Mouse (Mus musculus) lung, embryonic 15.5 days (tissue): Measurements from ENCODE around the gene Trim37. TPM values are rescaled to one million over a fixed set of nuclear protein-coding genes. Genes with fewer than 3 reads are reported as not detected.

Experiments
- ATAC-seq: fragments of 200-750 bp; cut with Nextera tagmentation; 2 replicates; pipeline ENCODE4 v1.8.0; 2017; ENCODE audit warnings: moderate number of reproducible peaks, borderline replicate concordance; ENCODE audit not compliant: low FRiP score, low TSS enrichment; ENCODE audit errors: extremely low read depth
- H3K27ac ChIP-seq: fragments of 300-500 bp; sonication (generic); 2 replicates; pipeline ENCODE4 v1.5.1; 2015; ENCODE audit warnings: moderate library complexity, mild to moderate bottlenecking, inconsistent platforms
- H3K27me3 ChIP-seq: fragments of 300-500 bp; sonication (generic); 2 replicates; pipeline ENCODE4 v1.6.1; 2015; ENCODE audit warnings: inconsistent platforms
- H3K36me3 ChIP-seq: fragments of 300-500 bp; sonication (generic); 2 replicates; pipeline ENCODE4 v1.6.1; 2015; ENCODE audit warnings: inconsistent platforms
- H3K4me1 ChIP-seq: fragments of 300-500 bp; sonication (generic); 2 replicates; pipeline ENCODE4 v1.6.1; 2015; ENCODE audit warnings: inconsistent platforms
- H3K4me2 ChIP-seq: fragments of 300-500 bp; sonication (generic); 2 replicates; pipeline ENCODE4 v1.6.1; 2015; ENCODE audit warnings: inconsistent platforms, mild to moderate bottlenecking, moderate library complexity
- H3K4me3 ChIP-seq: fragments of 300-500 bp; sonication (generic); 2 replicates; pipeline ENCODE4 v1.5.1; 2015; ENCODE audit warnings: mild to moderate bottlenecking, inconsistent platforms
- H3K9ac ChIP-seq: fragments of 300-500 bp; sonication (generic); 2 replicates; pipeline ENCODE4 v1.6.1; 2015; ENCODE audit warnings: inconsistent platforms
- H3K9me3 ChIP-seq: fragments of 300-500 bp; sonication (generic); 2 replicates; pipeline ENCODE4 v1.6.1; 2016; ENCODE audit warnings: inconsistent platforms
- whole genome bisulfite sequencing: fragments of 180-500 bp; shearing (Covaris S2); methylation state at CpG from one replicate; pipeline ENCODE4 v1.1.7; 2015; 5-methylcytosine and 5-hydroxymethylcytosine counted together
- polyA plus RNA-seq: library from polyadenylated mRNA; unstranded; fragments of >200 nt; fragmentation: Nextera tagmentation; extraction: Ambion mirVana; gene quantifications from 2 replicates; pipeline ENCODE4 v1.2.1, GENCODE M21; 2015

The Trim37 gene
- polyA plus RNA-seq = 28.0 and 30.6 TPM in 2 replicates

- peaks cover 10% of the 10 kb centered on the region for H3K4me1 ChIP-seq
- H3K27me3 ChIP-seq = no peaks in the 10 kb centered on the region
- peak within 1 kb of the TSS; percentile 67 for H3K4me2 ChIP-seq
- peak within 1 kb of the TSS; percentile 69 for H3K4me3 ChIP-seq
- peak; percentile 94 for ATAC-seq
- peak within 1 kb of the TSS; percentile 66 for H3K9ac ChIP-seq
- no peaks in the 10 kb centered on the region for H3K9me3 ChIP-seq
- peak within 1 kb of the TSS; percentile 77 for H3K27ac ChIP-seq
- WGBS = under 1% methylated on average over 89 of the region's 105 CpGs
- H3K36me3 ChIP-seq = peaks cover 27% of the 10 kb centered on the region
Measured at GRCm38 (mm10) chr11:87126824-87127816, at the start of gene Trim37. Gene Trim37 (plus strand): TSS chr11:87127077.

DNA sequence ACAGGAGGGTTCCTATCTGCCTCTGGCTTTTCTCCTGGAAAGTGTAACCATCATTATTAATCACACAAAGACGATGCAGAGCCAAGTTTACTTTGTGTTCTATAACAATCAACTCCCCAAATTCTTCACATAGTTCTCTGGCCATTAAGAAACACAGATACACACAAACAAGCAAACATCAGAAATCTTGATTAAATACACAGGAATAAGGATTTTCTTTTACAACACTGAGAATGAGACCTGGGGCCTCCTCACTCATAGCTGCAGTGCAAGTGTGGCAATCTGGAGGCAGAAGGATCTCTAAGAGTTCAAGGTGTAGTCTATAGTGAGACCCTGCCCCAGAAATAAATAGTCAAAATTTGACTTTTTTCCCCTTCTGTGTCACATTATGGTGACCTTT is 43.2 kb upstream of the Trim37 start:
- H3K36me3 ChIP-seq = peaks cover 50% of the 10 kb centered on the region
- WGBS = 50% methylated on average over 1 of the region's 1 CpGs
- H3K27ac ChIP-seq = no peak overlapping the region
- H3K4me1 ChIP-seq = peaks cover 29% of the 10 kb centered on the region
- H3K4me2 ChIP-seq = no peak overlapping the region
- no peak overlapping the region for H3K4me3 ChIP-seq
- H3K27me3 ChIP-seq = no peaks in the 10 kb centered on the region
- no peak overlapping the region for H3K9ac ChIP-seq
- ATAC-seq = no peak
- no peaks in the 10 kb centered on the region for H3K9me3 ChIP-seq

DNA sequence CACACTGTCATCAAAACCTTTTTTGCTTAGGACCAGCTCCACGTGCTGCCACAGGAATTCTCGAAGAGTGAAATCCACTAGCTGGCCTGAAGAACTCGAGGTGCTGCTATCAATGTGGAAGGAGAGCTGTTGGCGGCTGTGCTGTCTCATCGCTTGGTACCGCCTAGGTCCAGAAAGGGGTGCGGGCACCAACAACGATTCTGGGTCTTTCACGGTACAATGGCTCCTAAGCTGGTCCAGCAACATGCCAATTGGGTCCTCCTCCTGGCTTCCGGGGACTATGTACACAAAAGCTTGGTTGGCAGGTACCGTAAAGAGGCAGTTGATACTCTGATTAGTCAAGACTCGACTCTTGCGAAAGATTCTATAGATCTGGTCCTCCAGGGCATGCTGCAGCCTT is 41.4 kb upstream of the Trim37 start:
- Histone ChIP-seq H3K27ac (no peak overlapping the region), H3K4me3 (peak overlapping the region; percentile 90), H3K9me3 (no peaks in the 10 kb centered on the region), H3K4me2 (peak overlapping the region; percentile 77), H3K36me3 (peaks cover 42% of the 10 kb centered on the region), H3K4me1 (peaks cover 29% of the 10 kb centered on the region), H3K27me3 (no peaks in the 10 kb centered on the region), H3K9ac (0 out of 2 replicates have a peak overlapping the region, but pooled peaks have one; percentile 81)
- WGBS = 85% methylated on average over 13 of the region's 13 CpGs
- ATAC-seq = no peak

GRCm38 (mm10) chr11:87086290-87086984 is 40.4 kb upstream of the Trim37 start, which contains the start of gene Smg8:
Gene Smg8 (minus strand): TSS chr11:87086774.
- peak within 1 kb of the TSS; percentile 77 for H3K4me2 ChIP-seq
- peak within 1 kb of the TSS; percentile 51 for H3K27ac ChIP-seq
- peak within 1 kb of the TSS; percentile 81 for H3K9ac ChIP-seq
- peak; percentile 94; the same call in 1 of the 2 replicates for ATAC-seq
- no peaks in the 10 kb centered on the region for H3K9me3 ChIP-seq
- H3K4me1 ChIP-seq = peaks cover 29% of the 10 kb centered on the region
- peak within 1 kb of the TSS; percentile 90 for H3K4me3 ChIP-seq
- H3K36me3 ChIP-seq = peaks cover 42% of the 10 kb centered on the region
- no peaks in the 10 kb centered on the region for H3K27me3 ChIP-seq
- under 1% methylated on average over 43 of the region's 43 CpGs for WGBS

DNA sequence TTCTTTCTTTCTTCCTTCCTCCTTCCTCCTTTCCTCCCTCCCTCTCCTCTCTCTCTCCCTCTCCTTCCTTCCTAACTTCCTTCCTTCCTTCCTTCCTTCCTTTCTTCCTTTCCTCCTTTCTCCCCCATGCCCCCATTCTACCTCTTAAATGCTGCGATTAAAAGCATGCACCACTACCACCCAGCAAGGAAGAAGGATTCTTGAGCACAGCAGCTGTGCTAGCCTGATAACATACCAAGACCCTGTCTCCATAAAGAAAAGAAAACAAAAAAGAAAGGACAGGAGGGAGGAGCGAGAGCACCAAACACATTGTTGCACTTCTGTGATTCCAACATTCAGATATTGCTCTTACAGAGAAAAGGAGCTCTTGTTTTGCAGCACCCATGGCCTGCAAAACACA is 39.7 kb upstream of the Trim37 start:
- Histone ChIP-seq H3K4me3 (peak overlapping the region; percentile 90), H3K4me2 (peak overlapping the region; percentile 77), H3K36me3 (peaks cover 42% of the 10 kb centered on the region), H3K9me3 (no peaks in the 10 kb centered on the region), H3K4me1 (peaks cover 29% of the 10 kb centered on the region), H3K27ac (peak overlapping the region; percentile 39; the same call in 1 of the 2 replicates), H3K27me3 (no peaks in the 10 kb centered on the region), H3K9ac (peak overlapping the region; percentile 81; the same call in 1 of the 2 replicates)
- 55% methylated on average over 2 of the region's 2 CpGs for WGBS
- ATAC-seq = no peak

GRCm38 (mm10) chr11:87108409-87108754 is 18.5 kb upstream of the Trim37 start, which contains the start of gene Prr11:
Gene Prr11 (minus strand): TSS chr11:87108708.
- Histone ChIP-seq H3K4me1 (peaks cover 24% of the 10 kb centered on the region), H3K9ac (peak within 1 kb of the TSS; percentile 96), H3K4me2 (peak within 1 kb of the TSS; percentile 58), H3K27me3 (no peaks in the 10 kb centered on the region), H3K4me3 (peak within 1 kb of the TSS; percentile 86), H3K27ac (peak within 1 kb of the TSS; percentile 93), H3K36me3 (peaks cover 26% of the 10 kb centered on the region), H3K9me3 (no peaks in the 10 kb centered on the region)
- ATAC-seq = no peak
- WGBS = under 1% methylated on average over 14 of the region's 14 CpGs

GRCm38 (mm10) chr11:87108755-87109518 is 17.9 kb upstream of the Trim37 start, which contains the start of gene Ska2:
Gene Ska2 (plus strand): TSS chr11:87109234.
- peak within 1 kb of the TSS; percentile 86 for H3K4me3 ChIP-seq
- H3K27me3 ChIP-seq = no peaks in the 10 kb centered on the region
- peak within 1 kb of the TSS; percentile 58 for H3K4me2 ChIP-seq
- peaks cover 24% of the 10 kb centered on the region for H3K36me3 ChIP-seq
- under 1% methylated on average over 40 of the region's 40 CpGs for WGBS
- ATAC-seq = peak; percentile 99
- H3K9ac ChIP-seq = peak within 1 kb of the TSS; percentile 96
- H3K27ac ChIP-seq = peak within 1 kb of the TSS; percentile 93
- H3K9me3 ChIP-seq = no peaks in the 10 kb centered on the region
- peaks cover 27% of the 10 kb centered on the region for H3K4me1 ChIP-seq

- Histone ChIP-seq H3K4me2 (peak overlapping the region; percentile 55), H3K9me3 (no peaks in the 10 kb centered on the region), H3K36me3 (peaks cover 23% of the 10 kb centered on the region), H3K27ac (peak overlapping the region; percentile 93), H3K4me1 (peaks cover 27% of the 10 kb centered on the region), H3K27me3 (no peaks in the 10 kb centered on the region), H3K9ac (peak overlapping the region; percentile 96), H3K4me3 (peak overlapping the region; percentile 86)
- WGBS = 0% methylated on average over 42 of the region's 42 CpGs
- no peak for ATAC-seq
Measured at GRCm38 (mm10) chr11:87109519-87110171, 17.2 kb upstream of the Trim37 start.

DNA sequence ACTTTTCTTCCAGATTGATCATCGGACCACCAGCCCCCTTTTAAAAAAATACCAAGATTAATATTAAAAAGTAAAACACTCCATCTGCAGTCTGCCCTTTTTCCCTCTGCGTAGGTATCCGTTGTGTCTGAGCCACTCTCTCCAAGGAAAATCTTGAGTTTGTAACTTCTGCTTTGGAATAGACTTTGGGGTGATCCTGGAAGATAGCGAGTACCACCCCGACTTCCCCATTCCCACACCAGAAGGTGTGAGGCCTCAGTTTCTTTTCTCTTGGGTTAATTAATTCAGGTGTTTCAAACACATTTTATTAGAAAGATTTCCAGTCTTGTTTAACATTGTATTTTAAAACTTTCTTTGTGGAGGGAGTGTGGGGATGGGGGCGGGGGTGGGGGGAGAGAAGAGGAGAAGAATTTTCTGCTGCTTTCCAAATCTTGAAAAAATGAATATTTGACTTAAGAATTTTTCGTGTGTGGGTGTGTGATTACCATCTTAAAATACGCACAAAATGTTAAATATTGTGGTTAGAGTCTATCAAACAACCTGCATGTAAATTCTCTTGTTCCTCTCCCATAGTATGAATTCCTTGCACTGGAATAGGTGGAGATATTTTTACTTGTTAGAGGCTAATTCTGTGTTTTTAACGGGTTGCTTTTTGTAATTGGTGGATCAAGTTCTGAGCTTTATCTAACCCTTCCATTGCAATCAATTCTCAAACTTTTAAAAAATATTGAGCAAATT is 16.5 kb upstream of the Trim37 start:
- peak overlapping the region; percentile 86 for H3K4me3 ChIP-seq
- H3K36me3 ChIP-seq = peaks cover 23% of the 10 kb centered on the region; the same call in 1 of the 2 replicates
- H3K27me3 ChIP-seq = no peaks in the 10 kb centered on the region
- no peak for ATAC-seq
- H3K9me3 ChIP-seq = no peaks in the 10 kb centered on the region
- peaks cover 27% of the 10 kb centered on the region for H3K4me1 ChIP-seq
- peak overlapping the region; percentile 93 for H3K27ac ChIP-seq
- H3K9ac ChIP-seq = peak overlapping the region; percentile 96
- WGBS = 1% methylated on average over 9 of the region's 9 CpGs
- H3K4me2 ChIP-seq = peak overlapping the region; percentile 55

DNA sequence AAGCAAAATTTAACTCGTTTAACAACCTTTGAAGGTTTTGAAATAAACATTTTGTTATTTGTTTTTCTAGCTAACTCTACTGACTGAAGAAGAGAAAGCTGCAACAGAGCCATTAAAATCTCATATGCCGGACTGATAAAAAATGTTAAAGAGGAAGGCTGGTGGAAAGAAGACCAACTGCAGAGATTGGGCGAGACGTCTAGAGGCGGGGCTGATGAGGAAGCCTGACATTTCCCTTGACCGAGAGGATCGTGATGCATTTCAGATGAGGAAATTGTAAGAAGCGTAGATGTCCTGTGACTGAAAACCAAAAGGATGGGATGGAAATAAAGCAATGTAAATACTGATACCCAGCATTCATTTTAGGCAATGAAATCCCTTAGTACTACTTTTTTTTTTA is 5.0 kb upstream of the Trim37 start:
- Histone ChIP-seq H3K27ac (no peak overlapping the region), H3K36me3 (peaks cover 64% of the 10 kb centered on the region), H3K9ac (no peak overlapping the region), H3K9me3 (no peaks in the 10 kb centered on the region), H3K27me3 (no peaks in the 10 kb centered on the region), H3K4me3 (no peak overlapping the region), H3K4me1 (no peaks in the 10 kb centered on the region), H3K4me2 (no peak overlapping the region)
- 66% methylated on average over 8 of the region's 8 CpGs for WGBS
- ATAC-seq = no peak
